Mouse (Mus musculus) olfactory bulb, adult 2 months (tissue): ENCODE measurements at regions not wholly inside any gene's neighbourhood (a gene's known extent, or its start where the extent isn't known, plus 50 kb on each side); places are given as distances from the start of the nearest gene placed in this dataset.

ENCODE experiments used
- CTCF ChIP-seq: fragments of 200-500 bp; IDR thresholded peaks from 2 replicates; pipeline ENCODE4 v1.5.1; 2012; ENCODE audit warnings: low read depth, mild to moderate bottlenecking, low read length, moderate library complexity; ENCODE audit not compliant: insufficient read depth
- POLR2A ChIP-seq: fragments of 200-500 bp; IDR thresholded peaks from 2 replicates; pipeline ENCODE4 v1.6.1; 2012; ENCODE audit warnings: mild to moderate bottlenecking, low read depth, low read length, moderate library complexity; ENCODE audit not compliant: insufficient read depth

GRCm38 (mm10) chr12:70609116-70609871 lies 156.4 kb downstream of the Tmx1 start:
- no peak for TF ChIP-seq CTCF
- TF ChIP-seq POLR2A: no peak
